Mouse (Mus musculus) MEL-GATA-1-ER (cell line): ENCODE measurements around the gene Zfp385c.
"Not testable (repeated sequence)": the region's sequence is repeated elsewhere in the genome, so short reads cannot be mapped to it uniquely, and the experiment has no call there.

Source experiments
- DNase-seq: peaks from one replicate; pipeline ENCODE4 v3.0.0-alpha.2; 2012; ENCODE audit warnings: low read depth; ENCODE audit errors: extremely low read depth

Gene Zfp385c

DNA sequence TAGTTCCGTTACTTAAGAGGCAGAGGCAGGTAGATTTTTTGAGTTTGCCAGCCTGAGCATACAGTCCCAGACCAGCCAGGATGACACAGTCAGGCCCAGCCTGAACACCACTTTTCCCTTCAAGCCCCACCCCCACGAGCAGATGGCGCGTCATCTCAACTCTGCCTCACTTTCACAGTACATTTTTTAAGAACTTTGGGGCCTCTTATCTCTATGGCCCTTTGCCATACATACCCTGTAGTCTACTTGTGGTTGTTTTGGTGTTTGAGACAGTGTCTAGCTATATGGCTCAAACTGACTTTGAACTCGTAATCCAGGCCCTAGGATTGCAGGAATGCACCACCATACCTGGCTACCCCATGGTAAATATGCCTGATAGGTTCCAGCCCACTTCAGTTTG lies 64.2 kb downstream of the Zfp385c start:
- peak; percentile 80 for DNase-seq

DNA sequence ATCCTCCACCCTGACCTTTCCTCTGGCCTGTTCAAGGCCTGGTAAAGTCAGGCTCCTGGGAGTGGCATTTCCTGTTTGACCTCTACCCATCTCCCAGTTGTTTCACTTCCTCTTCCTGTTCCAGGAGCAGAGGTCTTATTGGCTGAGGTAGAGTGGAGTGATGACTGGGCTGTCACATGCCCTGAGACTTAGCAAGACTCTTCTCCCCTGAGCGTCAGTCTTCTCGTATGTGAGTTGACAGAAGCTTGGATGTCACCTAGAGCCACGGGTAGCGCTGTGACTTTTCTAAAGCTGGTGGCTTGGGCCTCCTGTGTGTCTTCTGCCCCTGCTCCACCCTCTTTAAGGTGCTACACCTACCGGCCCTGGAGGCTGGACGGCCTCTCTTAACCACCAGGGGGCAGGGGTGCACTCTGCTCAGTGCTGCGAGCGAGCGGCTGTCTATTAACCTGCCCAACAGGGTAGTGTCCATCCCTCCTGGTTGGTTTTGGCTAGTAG lies 65.5 kb downstream of the Zfp385c start:
- peak; percentile 78 for DNase-seq

DNA sequence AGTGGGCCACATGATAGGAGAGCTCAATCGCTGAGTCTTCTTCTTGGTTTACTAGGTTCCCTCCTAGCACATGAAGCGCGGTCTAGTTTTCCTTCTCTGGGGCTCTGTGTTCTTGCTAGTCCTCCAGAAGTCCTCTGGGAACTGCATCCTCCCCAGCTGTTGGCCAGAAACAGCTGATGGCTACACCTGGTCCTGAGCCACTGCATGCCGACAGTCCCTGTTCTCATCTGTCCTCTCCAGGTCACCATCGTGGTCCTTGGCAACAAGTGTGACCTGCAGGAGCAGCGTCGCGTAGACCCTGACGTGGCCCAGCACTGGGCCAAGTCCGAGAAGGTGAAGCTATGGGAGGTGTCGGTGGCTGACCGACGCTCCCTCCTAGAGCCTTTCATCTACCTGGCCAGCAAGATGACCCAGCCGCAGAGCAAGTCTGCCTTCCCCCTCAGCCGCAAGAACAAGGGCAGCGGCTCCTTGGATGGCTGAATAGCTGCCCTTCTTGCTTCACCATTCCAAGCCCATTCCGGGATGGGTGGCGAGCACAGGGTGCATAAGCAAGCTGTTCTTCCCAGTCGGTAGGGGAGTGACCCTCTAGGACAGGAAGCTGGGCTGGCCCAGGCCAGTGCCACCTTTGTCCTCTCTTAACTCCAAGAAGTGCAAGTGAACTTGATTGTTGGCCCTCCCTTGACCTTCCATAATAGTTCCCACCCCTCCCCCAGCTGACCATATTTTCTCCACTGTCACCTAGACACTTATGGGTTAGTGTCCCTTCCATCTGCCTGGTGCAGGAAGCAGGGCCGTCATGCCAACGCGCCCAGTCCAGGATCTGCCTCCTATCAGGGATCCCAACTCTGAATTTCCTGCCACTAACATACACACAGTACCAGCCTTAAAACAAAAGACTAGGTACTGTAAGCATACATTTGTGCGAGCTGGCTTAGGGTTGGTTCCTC lies 66.2 kb downstream of the Zfp385c start:
- no peak for DNase-seq

DNA sequence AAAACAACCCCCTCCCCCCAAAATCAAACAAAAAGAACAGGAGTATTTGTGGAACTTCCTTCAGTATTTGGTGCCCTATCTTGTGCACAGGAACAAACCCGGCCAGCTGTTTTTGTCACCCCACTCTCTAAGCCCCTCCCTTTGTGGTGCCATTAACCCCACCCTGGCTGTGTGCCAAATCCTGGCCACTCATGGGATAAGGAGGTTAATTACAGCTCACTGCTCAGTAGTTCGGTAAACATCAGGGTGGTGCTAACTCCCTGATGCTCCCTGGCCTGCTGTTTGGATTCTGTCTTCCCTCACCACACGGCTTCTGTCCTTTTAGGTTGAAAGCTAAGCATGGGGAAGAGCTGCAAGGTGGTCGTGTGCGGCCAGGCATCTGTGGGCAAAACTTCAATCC lies 68.4 kb downstream of the Zfp385c start:
- DNase-seq: peak; percentile 93

DNA sequence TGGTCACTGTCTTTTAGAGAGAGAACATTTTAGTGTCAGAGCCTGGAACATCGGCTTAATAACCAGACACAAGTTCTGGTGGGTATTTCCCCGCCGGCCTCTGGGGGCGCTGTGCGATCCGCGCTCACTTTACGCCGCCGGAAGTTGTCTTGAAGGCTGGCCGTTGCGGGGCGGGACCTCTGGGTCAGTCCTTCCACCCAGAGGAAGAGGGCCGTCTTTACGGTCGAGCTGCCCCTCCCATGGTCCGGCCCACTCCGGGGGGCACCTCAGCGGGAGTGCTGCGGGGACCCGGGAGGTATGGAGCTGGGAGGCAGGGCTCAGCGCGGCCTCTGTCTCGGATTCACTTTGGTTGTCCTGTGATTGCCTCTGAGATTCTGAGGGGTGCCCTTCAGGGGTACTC lies 69.5 kb downstream of the Zfp385c start:
- peak; percentile 87 for DNase-seq

DNA sequence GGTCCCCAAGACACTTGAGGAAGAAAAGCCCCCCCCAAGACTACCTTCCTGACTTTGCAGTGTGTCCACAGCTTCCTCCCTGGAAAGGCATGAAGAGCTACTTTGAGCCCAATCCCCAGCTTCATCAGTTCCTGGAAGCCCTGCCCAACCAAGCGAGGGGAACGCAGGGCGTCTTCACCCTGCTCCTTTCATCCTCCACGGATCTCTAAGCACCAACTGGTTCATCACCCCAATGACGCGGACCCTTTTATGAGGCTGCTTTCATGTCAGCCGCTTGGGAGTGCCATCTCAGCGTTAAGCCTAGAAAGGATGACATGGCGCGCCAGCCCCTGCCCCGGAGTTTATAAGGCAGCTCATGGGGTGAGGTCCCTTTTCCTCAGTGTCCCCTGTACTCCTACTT lies 72.3 kb downstream of the Zfp385c start, which contains the start of gene Dnajc7:
Gene Dnajc7, minus strand, starts transcription at position 187 of the 400 bp plus-strand sequence.
- no peak for DNase-seq

DNA sequence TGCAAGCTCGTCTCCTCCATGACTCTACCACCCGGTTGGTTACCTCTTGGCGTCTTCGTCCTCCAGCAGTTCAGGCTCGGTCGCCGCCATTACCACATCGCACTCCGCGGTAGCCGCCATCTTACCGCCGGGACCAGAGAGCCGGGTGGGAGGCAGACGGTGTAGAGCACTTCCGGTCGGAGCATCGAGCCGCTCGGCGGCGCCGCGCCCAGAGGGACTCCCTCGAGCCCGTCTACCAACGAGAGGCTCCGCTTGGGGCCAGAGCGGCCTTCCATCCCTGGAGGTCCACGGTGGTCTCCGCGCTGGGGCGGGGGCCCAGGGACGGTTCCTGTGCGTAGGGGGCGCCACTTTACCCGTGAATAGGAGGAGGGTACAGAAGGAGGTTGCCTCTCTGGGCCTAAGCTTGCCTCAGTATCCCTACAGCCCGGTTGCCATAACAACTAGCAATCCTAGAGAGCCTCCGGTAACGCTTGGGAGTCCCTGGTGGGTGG lies 72.7 kb downstream of the Zfp385c start:
- DNase-seq: peak; percentile 81

DNA sequence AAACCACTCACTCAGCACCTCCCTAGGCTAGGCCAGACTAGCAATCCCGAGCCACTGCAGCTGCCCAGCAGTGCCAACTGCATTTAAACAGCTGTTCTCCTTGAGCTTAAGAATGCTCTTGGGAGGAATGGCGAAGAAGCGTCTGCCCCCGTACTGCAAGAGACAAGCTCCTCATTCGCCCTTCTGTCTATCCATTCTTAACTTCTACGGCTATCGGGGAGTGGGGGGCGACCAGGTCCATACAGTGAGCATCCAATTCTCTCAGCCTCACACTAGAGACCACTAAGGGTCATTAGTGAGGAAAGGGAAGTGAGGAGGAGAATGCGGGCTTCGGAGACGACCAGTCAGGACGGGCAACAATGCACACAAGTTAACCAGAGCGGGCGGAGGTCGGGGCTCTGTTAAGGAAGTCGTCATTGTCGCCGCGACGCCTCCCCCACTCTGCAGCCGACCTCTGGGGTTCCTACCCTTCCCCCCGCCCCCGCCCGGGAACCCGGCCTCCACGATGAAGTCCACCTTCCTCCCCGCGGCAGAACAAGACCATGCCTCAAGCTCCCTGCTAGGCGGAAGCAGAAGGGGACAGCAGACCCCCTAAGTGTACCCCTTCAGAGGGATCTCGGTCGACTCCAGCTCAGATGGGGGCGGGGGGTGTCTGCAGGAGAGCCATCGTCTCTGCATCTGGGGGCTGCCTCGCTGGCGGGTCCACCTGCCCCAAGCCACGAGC lies 73.3 kb downstream of the Zfp385c start, which contains the start of gene Nkiras2:
Gene Nkiras2, plus strand, starts transcription at position 484 of the 724 bp plus-strand sequence.
- peak; percentile 74 for DNase-seq

DNA sequence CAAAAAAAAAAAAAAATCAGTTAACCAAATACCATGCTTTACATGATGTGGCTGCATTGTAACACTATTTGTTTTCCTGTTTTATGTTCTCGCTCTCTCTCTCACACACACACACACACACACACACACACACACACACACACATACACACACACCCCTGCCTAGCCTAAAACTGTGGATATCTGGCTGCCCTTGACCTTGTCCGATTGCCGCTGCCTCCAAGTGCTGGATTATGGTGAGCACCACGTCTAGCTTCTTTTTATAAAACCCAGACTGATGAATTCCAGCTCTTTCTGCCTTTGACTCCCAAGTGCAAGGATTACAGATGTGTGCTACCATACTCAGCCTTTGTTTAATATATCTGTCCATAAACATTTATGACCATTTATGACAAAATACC lies 74.8 kb downstream of the Zfp385c start:
- DNase-seq: no peak

DNA sequence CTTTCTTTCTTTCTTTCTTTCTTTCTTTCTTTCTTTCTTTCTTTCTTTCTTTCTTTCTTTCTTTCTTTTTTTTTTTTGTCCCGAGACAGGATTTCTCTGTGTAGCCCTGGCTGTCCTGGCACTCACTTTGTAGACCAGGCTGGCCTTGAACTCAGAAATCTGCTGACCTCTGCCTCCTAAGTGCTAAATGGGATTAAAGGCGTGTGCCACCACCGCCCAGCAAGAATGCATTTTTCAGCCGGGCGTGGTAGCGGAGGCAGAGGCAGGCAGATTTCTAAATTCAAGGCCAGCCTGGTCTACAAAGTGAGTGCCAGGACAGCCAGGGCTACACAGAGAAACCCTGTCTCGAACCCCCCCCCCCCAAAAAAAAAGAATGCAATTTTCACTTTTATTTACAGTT lies 75.4 kb downstream of the Zfp385c start:
- DNase-seq: not testable (repeated sequence)

DNA sequence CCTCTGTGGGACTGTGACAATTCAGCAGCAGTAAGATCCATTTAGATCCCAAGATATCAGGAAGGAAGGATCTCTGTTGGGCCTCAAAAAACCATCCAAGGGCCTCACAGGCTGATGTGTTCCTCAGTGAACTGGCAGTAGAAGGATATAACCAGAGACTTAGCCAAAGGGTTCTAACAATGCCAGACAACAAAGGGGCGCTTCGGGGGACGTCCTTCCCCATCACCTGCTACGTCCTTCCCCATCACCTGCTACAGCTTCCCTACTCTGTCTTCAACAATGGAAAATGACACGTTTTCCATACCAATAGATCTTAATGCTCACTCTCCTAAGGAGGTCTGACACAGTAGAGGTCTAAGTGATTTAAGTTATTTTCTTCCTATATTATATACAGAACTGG lies 75.9 kb downstream of the Zfp385c start:
- DNase-seq: no peak

DNA sequence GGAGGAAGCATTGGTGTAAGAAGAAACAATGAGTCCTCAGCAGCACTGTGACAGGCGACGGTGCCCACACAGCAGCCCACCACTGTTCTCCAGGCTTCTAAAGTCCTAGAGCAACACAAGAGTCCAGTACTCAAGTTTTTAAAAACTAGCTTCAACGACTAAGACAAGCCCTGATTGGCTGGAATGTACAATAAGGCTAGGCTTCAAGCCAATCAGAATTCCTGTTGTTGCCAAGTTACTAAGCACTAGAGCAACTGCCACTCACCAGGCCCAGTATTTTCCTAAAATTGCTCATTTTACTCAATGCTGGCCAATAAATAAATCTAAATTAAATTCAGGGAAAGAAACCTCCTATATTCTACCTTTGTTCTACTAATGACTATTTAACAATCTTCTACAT lies 79.0 kb downstream of the Zfp385c start:
- no peak for DNase-seq

DNA sequence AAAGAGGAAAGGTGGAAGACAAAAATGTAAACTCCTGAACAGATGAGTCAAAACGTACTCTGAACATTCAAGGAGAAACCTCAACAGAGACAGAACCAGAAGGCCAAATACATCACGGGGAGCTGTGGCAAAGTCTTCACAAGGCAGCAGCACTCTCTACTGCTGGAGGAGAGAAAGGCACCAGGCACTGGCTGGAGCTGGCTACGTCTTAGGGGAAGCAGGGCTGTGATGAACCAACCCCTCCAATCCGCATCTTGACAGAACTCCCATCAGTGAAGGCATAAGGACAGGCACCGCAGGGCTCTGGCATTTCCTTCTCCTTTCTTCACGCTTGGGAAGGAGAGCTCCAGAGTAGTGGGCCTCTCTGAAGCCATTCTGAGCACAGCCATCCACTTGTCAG lies 80.6 kb downstream of the Zfp385c start:
- no peak for DNase-seq

DNA sequence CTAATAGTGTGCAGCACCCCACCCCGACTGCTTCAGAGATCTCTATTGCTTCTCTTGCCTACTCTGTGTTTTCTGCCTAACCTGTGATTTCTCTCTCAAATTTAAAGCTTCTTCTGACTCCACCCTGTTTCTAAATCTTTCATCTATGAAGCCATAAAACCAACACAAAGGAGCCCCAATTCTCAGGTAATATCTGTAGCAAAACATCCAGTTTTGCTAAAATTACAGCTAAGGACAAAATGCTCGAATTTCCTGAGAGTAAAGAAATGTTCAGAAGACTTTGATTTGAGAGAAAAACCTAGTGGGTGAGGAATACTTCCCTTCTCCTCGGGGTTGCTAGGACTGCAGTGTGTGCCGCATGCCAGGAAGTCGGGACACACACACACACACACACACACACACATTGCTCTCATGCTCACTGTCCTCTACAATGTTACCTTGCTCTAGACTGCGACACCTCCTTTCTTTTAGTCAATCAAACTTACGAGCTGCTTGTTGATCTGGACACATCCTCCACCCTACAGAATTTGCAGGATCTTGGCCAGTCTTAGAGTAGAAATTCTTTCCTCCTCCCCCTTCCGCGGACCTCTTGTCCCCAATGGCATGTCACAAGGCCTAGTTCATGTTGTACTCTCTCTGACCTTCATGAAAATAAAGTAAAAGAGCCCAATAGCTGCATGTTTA lies 82.1 kb downstream of the Zfp385c start:
- no peak for DNase-seq

DNA sequence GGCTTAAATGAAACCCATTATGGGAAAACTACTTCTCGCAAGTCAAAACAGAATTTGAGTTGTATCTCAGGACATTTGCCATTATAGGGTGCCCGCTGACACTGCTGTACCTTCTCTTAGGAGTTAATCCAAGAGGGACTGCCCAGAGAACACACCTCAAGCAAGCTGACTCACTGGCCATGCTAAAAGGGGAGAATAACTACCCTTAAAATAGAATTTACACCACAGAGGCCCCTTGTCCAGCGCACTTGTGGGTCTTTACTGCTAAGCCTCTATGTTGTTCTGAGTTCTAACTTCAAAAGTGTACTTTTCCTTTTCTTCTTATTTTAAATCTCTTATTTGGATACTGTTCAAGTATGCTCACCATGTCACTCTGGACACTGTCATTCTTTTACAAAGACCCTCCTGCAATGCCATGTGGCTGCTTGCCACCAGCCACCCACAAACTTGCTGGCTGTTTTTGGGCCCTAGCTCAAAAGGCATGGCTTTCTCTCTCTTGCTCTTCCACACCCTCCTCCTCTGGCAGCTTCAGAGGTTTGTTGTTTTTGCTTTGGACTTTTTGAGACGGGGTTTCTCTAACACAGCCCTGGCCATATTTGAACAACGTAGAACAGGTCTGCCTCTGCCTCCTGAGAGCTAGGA lies 82.8 kb downstream of the Zfp385c start:
- no peak for DNase-seq

DNA sequence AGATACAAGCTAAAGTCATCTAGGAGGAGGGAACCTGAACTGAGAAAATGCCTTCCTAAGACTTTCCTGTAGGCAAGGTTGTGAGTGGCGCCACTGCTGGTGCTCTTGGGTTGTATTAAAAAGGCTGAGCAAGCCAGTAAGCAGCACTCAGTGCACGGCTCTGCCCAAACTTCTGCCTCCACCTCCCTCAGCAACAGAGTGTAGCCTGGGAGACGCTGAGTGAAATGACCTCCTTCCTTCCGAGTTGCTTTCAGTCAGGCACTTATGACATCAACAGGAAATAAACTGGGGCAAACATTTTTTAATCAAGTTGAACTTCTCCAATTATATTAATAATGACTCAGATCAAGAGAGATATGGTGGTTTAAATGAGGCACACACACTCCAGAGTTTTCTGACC lies 83.5 kb downstream of the Zfp385c start:
- DNase-seq: no peak

DNA sequence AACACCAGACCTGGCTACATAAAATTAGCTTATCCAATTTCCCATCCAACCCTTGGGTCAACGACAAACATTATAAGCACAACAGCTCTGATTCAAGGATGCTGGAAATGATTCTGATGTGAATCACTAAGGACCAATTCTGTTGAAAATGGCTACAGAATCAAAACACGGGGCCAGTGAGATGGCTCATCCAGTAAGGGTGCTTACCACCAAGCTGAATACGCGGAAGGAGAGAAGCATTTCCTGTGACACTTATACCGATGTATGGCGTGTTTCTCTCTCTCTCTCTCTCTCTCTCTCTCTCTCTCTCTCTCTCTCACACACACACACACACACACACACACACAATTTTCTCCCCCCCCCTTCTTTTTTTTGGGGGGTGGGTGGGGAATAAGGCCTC lies 85.1 kb downstream of the Zfp385c start:
- DNase-seq: no peak

DNA sequence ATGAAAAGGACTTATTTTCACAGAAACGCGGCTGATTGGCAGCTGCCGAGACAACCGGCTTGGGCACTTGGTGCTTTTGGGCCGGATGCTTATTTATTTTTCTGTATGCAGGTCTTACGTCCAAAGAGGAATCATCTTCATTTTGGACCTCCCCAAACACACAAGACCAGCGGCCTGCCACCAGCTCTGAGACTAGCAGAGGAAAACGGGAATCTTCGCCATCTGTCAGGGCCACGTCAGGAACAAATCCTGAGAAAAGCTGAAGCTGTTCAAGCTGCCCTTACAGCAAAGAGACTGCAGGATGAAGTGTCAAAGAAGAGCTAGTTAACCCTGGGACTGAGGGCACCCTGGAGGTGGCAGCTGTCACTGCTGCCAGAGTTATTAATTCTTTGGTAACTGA lies 86.8 kb downstream of the Zfp385c start:
- DNase-seq: no peak

DNA sequence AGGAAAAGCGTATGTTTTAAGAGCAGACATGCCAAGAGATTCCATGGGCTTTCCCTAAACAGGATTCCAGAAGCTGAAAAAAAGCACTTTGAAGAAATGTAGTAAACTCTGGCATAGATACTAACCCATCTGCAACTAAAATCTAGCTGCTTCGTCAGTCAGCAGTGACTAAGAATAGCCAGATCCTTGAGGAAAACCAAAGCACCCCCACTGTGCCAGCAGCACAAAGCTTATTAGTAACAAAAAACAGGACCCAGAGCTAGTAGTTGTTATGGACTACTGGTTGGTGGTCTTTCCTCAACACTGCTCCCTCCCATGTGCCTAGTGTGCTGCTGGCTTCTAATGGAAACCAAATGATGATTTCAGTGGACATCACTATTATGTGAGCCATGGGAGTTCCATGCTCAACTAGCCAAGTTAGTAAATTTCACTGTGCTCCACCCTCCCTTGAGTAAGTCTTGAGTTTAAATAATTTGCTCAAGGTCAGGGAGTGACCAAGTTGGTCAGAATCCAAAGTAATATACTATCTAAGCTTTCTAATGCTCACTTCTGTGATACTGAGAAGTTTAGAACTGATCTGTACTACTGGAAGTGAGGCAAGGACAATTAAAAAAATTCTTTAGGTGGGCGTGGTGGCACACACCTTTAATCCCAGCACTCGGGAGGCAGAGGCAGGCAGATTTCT lies 87.8 kb downstream of the Zfp385c start:
- no peak for DNase-seq

DNA sequence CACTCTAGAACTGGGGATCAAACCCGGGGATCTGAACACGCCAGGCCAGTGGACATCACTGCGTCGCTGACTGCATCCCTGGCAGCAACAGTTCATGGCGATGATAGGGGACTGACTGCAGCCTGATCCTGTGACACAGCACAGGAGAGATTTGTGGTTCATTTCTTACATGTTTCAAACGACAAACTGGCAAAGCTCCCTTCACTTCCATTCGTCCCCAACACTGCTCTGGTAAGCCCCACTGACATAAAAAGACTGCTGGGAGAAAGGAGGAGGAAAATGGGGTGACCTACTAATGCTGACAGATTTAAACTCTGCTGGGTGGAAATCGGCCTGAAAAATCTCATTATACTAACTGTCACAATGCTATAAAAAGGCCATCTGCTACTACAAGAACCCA lies 88.4 kb downstream of the Zfp385c start:
- no peak for DNase-seq
